Mouse (Mus musculus) liver, embryonic 14.5 days (tissue): ENCODE results near the gene Eif5a. TPM values are rescaled to one million over a fixed set of nuclear protein-coding genes. Genes with fewer than 3 reads are reported as not detected.

Experiments used
- ATAC-seq: fragments of 200-750 bp; cut with Nextera tagmentation; 2 replicates; pipeline ENCODE4 v1.8.0; 2017; ENCODE audit warnings: moderate number of reproducible peaks, mild to moderate bottlenecking, moderate library complexity; ENCODE audit not compliant: insufficient read depth
- DNase-seq, 3 experiments: peaks; one replicate each; pipeline ENCODE4 v3.0.0-alpha.2; 2012 to 2013; ENCODE audit warnings: low read depth in 3 of 3, low spot score in 3 of 3
- H3K27ac ChIP-seq: fragments of 300-500 bp; sonication (generic); 2 replicates; pipeline ENCODE4 v1.5.1; 2014; ENCODE audit warnings: moderate library complexity, mild to moderate bottlenecking, control low read depth, inconsistent platforms
- H3K27me3 ChIP-seq: fragments of 300-500 bp; sonication (generic); 2 replicates; pipeline ENCODE4 v1.6.1; 2014; ENCODE audit warnings: mild to moderate bottlenecking, low read length, moderate library complexity; ENCODE audit not compliant: control insufficient read depth, insufficient read depth
- H3K36me3 ChIP-seq: fragments of 300-500 bp; sonication (generic); replicated peaks from 2 replicates; pipeline ENCODE4 v1.6.1; 2014; ENCODE audit warnings: low read depth; ENCODE audit not compliant: control insufficient read depth, insufficient read depth
- H3K4me1 ChIP-seq, 2 experiments: fragments of 200-500 bp in 1 of 2; fragments of 300-500 bp in 1 of 2; sonication (generic) in 1 of 2; replicated peaks; 2 replicates each; pipeline ENCODE4 v1.6.1; 2012 to 2014; ENCODE audit warnings: antibody characterized with exemption in 1 of 2, inconsistent platforms in 1 of 2, low read length in 1 of 2; ENCODE audit not compliant: control insufficient read depth in 2 of 2, insufficient read depth in 2 of 2
- H3K4me2 ChIP-seq: fragments of 300-500 bp; sonication (generic); 2 replicates; pipeline ENCODE4 v1.6.1; 2014; ENCODE audit warnings: low read depth, mild to moderate bottlenecking, control low read depth, moderate library complexity
- H3K4me3 ChIP-seq, 2 experiments: fragments of 200-500 bp in 1 of 2; fragments of 300-500 bp in 1 of 2; sonication (generic) in 1 of 2; 2 replicates each; pipeline ENCODE4 v1.5.1; 2012 to 2014; ENCODE audit warnings: low read depth in 2 of 2, low read length in 2 of 2, mild to moderate bottlenecking in 2 of 2, control low read depth in 1 of 2, inconsistent platforms in 1 of 2, moderate library complexity in 1 of 2; ENCODE audit not compliant: insufficient read depth in 1 of 2
- H3K9ac ChIP-seq: fragments of 300-500 bp; sonication (generic); replicated peaks from 2 replicates; pipeline ENCODE4 v1.6.1; 2014; ENCODE audit warnings: mild to moderate bottlenecking, control low read depth, moderate library complexity
- H3K9me3 ChIP-seq: fragments of 300-500 bp; sonication (generic); 2 replicates; pipeline ENCODE4 v1.6.1; 2016; ENCODE audit warnings: low read length, mixed read lengths; ENCODE audit not compliant: control insufficient read depth
- CTCF ChIP-seq: IDR thresholded peaks from 2 replicates; pipeline ENCODE4 v1.5.1; 2016; ENCODE audit warnings: antibody characterized with exemption, low read depth, control low read depth
- EP300 ChIP-seq: IDR thresholded peaks from 2 replicates; pipeline ENCODE4 v1.6.1; 2016; ENCODE audit warnings: antibody characterized with exemption, low read depth
- WGBS: fragments of 180-500 bp; shearing (Covaris S2); extraction: QIAGEN DNeasy Blood & Tissue Kit; methylation state at CpG from one replicate; pipeline ENCODE4 v1.1.7; 2014; ENCODE audit not compliant: insufficient replicate concordance; 5-methylcytosine and 5-hydroxymethylcytosine counted together
- polyA plus RNA-seq, 2 experiments: library from polyadenylated mRNA; depleted of rRNA in 1 of 2; stranded (reverse) in 1 of 2; unstranded in 1 of 2; fragments of >200 nt; fragmentation: Nextera tagmentation in 1 of 2; extraction: Ambion mirVana in 1 of 2; gene quantifications; 2 replicates each; pipeline versions ENCODE4 v1.2.1 to v1.2.3; 2012 to 2014

Eif5a gene
- polyA plus RNA-seq, 2 experiments: 846 to 1,316 TPM

DNA sequence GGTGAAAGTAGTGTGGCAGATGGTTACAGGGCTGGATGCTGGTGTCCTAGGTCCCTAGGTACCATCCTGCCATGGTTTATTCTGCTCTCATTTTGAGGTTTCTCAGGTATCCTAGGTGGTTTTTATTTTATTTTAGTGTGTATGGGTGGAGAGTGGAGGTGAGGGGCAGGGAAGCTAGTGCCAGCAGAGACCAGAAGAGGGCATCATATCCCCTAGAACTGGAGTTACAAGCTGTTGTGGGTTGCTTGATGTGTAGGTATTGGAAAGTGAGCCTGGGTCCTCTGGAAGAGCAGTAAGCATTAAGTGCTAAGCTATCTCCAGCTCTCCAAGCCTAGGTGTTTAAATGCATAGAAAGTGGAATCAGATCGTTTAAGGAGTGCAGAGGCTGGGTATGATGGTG lies 30.5 kb upstream of the Eif5a start:
- Histone ChIP-seq H3K27me3 (no peaks in the 10 kb centered on the region; the same call in 1 of the 2 replicates), H3K27ac (no peak overlapping the region)
- WGBS: 26% methylated on average over 1 of the region's 1 CpGs

DNA sequence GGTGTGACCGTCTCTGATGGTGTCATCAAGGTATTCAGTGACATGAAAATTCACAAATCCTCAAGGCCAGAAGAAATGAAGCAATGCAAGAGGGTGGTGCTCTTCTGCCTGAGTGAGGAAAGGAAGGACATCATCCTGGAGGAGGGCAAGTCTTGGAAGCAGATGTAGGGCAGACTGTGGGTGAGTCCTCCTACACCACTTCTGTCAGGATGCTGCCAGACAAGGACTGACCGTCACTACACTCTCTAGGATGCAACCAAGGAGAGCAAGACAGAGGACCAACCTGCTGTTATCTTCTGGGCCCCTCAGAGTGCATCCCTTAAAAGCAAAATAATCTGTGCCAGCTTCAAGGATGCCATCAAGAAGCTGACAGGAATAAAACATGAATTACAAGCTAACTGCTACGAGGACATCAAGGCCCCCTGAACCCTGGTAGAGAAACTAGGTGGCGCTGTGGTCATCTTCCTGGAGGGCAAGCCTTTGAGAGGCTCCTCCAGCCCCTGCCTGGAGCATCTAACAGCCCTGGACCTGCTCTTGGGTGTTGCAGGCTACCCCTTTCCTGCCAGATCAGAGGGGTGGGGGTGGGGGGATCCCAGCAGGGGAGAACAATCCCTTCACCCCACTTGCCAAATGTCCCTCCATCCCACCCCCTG lies 29.2 kb upstream of the Eif5a start:
- DNase-seq (no peak), ATAC-seq (no peak)
- Histone ChIP-seq H3K27me3 (no peaks in the 10 kb centered on the region; the same call in 1 of the 2 replicates), H3K9ac (no peak overlapping the region), H3K4me2 (no peak overlapping the region), H3K27ac (no peak overlapping the region), H3K4me1 (peaks cover 11 to 19% of the 10 kb centered on the region in 2 experiments), H3K4me3 (no peak overlapping the region), H3K36me3 (no peaks in the 10 kb centered on the region), H3K9me3 (no peaks in the 10 kb centered on the region)
- no peak for TF ChIP-seq EP300
- TF ChIP-seq CTCF: peak; percentile 66
- WGBS: 38% methylated on average over 4 of the region's 4 CpGs

More for the DNA sequence above, 30.5 kb upstream of the Eif5a start:
- ATAC-seq: no peak
- Histone ChIP-seq H3K4me2 (no peak overlapping the region), H3K36me3 (no peaks in the 10 kb centered on the region), H3K4me3 (no peak overlapping the region), H3K9me3 (no peaks in the 10 kb centered on the region), H3K9ac (no peak overlapping the region), H3K4me1 (peaks cover 8% of the 10 kb centered on the region in 2 experiments)
- no peak for TF ChIP-seq EP300
- peak; percentile 46 for TF ChIP-seq CTCF
- no peak for DNase-seq

DNA sequence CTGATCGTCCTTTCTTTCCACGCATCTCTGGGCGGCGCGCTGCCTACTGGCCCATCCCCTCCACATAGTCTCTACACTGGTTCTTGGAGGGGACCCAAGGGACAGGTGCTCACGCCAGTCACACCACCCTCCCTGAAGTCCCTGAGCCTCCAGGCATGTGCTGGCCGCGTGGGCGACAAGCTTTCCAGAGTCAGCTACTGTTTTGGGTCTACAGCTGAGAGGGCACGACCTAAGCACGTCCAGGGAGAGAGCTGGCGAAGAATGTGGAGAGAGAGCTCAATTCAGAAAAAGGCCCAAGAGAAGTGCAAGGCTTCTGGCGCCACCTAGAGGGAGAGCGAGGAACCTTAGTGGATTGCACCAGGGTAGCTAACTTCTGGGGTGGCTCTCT lies 27.0 kb upstream of the Eif5a start:
- TF ChIP-seq EP300 (no peak), CTCF (peak; percentile 99)
- peak overlapping the region; percentile 77 for H3K27ac ChIP-seq
- WGBS: 2% methylated on average over 14 of the region's 14 CpGs
- H3K36me3 ChIP-seq: peaks cover 21% of the 10 kb centered on the region
- H3K4me2 ChIP-seq: peak overlapping the region; percentile 83
- DNase-seq (peak; percentile 78 to 84 (median 79)), ATAC-seq (peak; percentile 33)
- peak overlapping the region; percentile 63 to 88 for H3K4me3 ChIP-seq
- peak overlapping the region; percentile 72 for H3K9ac ChIP-seq
- no peaks in the 10 kb centered on the region for H3K9me3 ChIP-seq
- no peaks in the 10 kb centered on the region; the same call in 1 of the 2 replicates for H3K27me3 ChIP-seq
- peaks cover 20 to 27% of the 10 kb centered on the region in 2 experiments for H3K4me1 ChIP-seq

DNA sequence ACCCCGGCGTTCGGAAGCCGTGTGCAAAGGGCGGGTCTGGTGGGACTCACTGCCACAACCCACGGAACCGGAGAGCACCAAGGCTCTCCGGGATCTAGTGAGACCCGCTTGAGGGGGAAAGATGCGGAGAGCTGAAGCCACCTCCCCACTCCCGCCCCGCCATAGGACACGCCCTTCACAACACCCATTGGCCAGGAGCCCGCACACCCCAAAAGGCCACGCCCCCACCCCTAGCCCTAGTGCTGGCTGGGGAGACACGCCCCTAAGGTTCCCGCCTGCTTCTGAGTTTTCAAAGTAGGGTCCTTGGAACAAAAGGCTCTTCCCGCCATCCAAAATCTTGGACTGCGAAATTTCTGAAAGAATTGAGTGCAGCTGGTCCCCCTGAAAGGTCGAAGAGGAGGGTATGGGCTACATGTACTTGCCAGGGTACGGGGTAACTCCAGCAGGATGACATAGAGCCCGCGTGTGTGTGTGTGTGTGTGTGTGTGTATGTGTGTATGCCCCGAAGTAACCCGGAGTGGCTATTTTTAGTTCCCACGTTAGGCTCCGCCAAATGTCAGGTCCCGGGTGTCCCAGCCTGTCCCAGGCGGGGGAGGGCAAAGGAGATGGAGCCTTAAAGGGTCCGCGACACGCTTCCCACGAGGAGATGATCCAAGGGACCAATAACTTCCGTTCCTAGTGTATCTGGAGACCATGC lies 26.5 kb upstream of the Eif5a start, which contains the start of gene Slc2a4:
Slc2a4 (minus strand) TSS at position 123 of the 697 bp plus-strand sequence.
- Histone ChIP-seq H3K4me1 (peaks cover 20 to 27% of the 10 kb centered on the region in 2 experiments), H3K27ac (peak within 1 kb of the TSS; percentile 95), H3K9me3 (no peaks in the 10 kb centered on the region), H3K4me3 (peak within 1 kb of the TSS; percentile 88 to 94), H3K4me2 (peak within 1 kb of the TSS; percentile 83), H3K9ac (peak within 1 kb of the TSS; percentile 96), H3K36me3 (peaks cover 22% of the 10 kb centered on the region), H3K27me3 (no peaks in the 10 kb centered on the region; the same call in 1 of the 2 replicates)
- 1% methylated on average over 34 of the region's 34 CpGs for WGBS
- peak; percentile 87 for ATAC-seq
- peak; percentile 93 to 95 (median 93) for DNase-seq
- TF ChIP-seq CTCF: no peak
- no peak for TF ChIP-seq EP300
